Mouse (Mus musculus) MEL (cell line): ENCODE data around the gene Prkag1. TPM values are rescaled to one million over a fixed set of nuclear protein-coding genes. Genes with fewer than 3 reads are reported as not detected.

Experiments used
- DNase-seq: peaks from one replicate; pipeline ENCODE4 v3.0.0; 2011; ENCODE audit warnings: low read depth, low spot score
- H3K27ac ChIP-seq: 2 replicates; pipeline ENCODE4 v1.5.1; 2012; ENCODE audit warnings: low read depth, mild to moderate bottlenecking, control low read depth, low read length, moderate library complexity; ENCODE audit not compliant: control insufficient read depth
- H3K27me3 ChIP-seq, 2 experiments: fragments of 150-350 bp in 1 of 2; sonication (generic) in 1 of 2; 2 replicates each; pipeline ENCODE4 v1.6.1; 2012; ENCODE audit warnings: low read length in 2 of 2, mild to moderate bottlenecking in 2 of 2, improper control_type of control experiment in 1 of 2, moderate library complexity in 1 of 2; ENCODE audit not compliant: insufficient read depth in 2 of 2, control insufficient read depth in 1 of 2
- H3K36me3 ChIP-seq, 2 experiments: 2 replicates each; pipeline ENCODE4 v1.6.1; 2012 to 2014; ENCODE audit warnings: low read length in 2 of 2, improper control_type of control experiment in 1 of 2, inconsistent platforms in 1 of 2, mild to moderate bottlenecking in 1 of 2; ENCODE audit not compliant: insufficient read depth in 2 of 2, control insufficient read depth in 1 of 2
- H3K4me1 ChIP-seq, 2 experiments: fragments of 150-350 bp in 1 of 2; sonication (generic) in 1 of 2; 2 replicates each; pipeline ENCODE4 v1.6.1; 2012; ENCODE audit warnings: low read length in 2 of 2, improper control_type of control experiment in 1 of 2, mild to moderate bottlenecking in 1 of 2; ENCODE audit not compliant: insufficient read depth in 2 of 2, control insufficient read depth in 1 of 2
- H3K4me3 ChIP-seq, 2 experiments: fragments of 150-350 bp in 1 of 2; sonication (generic) in 1 of 2; 2 replicates each; pipeline ENCODE4 v1.5.1; 2012; ENCODE audit warnings: low read depth in 2 of 2, low read length in 2 of 2, mild to moderate bottlenecking in 2 of 2, moderate library complexity in 2 of 2, control low read depth in 1 of 2, improper control_type of control experiment in 1 of 2; ENCODE audit not compliant: control insufficient read depth in 1 of 2, insufficient read depth in 1 of 2
- H3K79me2 ChIP-seq: 2 replicates; pipeline ENCODE4 v1.6.1; 2012; ENCODE audit warnings: mild to moderate bottlenecking, low read length, moderate library complexity; ENCODE audit not compliant: control insufficient read depth, poor library complexity, insufficient read depth
- H3K9ac ChIP-seq: 2 replicates; pipeline ENCODE4 v1.6.1; 2012; ENCODE audit warnings: low read depth, mild to moderate bottlenecking, control low read depth, low read length, moderate library complexity; ENCODE audit not compliant: control insufficient read depth, poor library complexity, severe bottlenecking
- H3K9me3 ChIP-seq: fragments of 150-350 bp; sonication (generic); replicated peaks from 2 replicates; pipeline ENCODE4 v1.6.1; 2012; ENCODE audit warnings: mild to moderate bottlenecking, low read length, improper control_type of control experiment, moderate library complexity; ENCODE audit not compliant: insufficient read depth
- BHLHE40 ChIP-seq: IDR thresholded peaks from 2 replicates; pipeline ENCODE4 v1.6.1; 2012; ENCODE audit warnings: low read depth, mild to moderate bottlenecking, inconsistent platforms, low read length, improper control_type of control experiment, borderline replicate concordance
- CTCF ChIP-seq, 3 experiments: IDR thresholded peaks in 2 of 3; conservative IDR thresholded peaks in 1 of 3; 2 replicates each; pipeline ENCODE4 v1.5.1; 2011 to 2012; ENCODE audit warnings: low read length in 3 of 3, low read depth in 2 of 3, mild to moderate bottlenecking in 2 of 3, improper control_type of control experiment in 1 of 3, inconsistent platforms in 1 of 3, mixed read lengths in 1 of 3, moderate library complexity in 1 of 3; ENCODE audit not compliant: control insufficient read depth in 1 of 3, insufficient read depth in 1 of 3, poor library complexity in 1 of 3, severe bottlenecking in 1 of 3
- E2F4 ChIP-seq: IDR thresholded peaks from 2 replicates; pipeline ENCODE4 v1.6.1; 2011; ENCODE audit warnings: low read depth, low read length, improper control_type of control experiment, borderline replicate concordance
- EP300 ChIP-seq, 2 experiments: IDR thresholded peaks; 2 replicates each; pipeline ENCODE4 v1.6.1; 2011; ENCODE audit warnings: improper control_type of control experiment in 2 of 2, low read length in 2 of 2, low read depth in 1 of 2, mild to moderate bottlenecking in 1 of 2
- GATA1 ChIP-seq: IDR thresholded peaks from 2 replicates; pipeline ENCODE4 v1.6.1; 2011; ENCODE audit warnings: low read depth, low read length, improper control_type of control experiment
- HCFC1 ChIP-seq: IDR thresholded peaks from 2 replicates; pipeline ENCODE4 v1.6.1; 2012; ENCODE audit warnings: low read depth, mild to moderate bottlenecking, inconsistent platforms, low read length, improper control_type of control experiment, moderate library complexity
- JUND ChIP-seq: IDR thresholded peaks from 2 replicates; pipeline ENCODE4 v1.6.1; 2011; ENCODE audit warnings: low read depth, mild to moderate bottlenecking, improper control_type of control experiment, low read length
- KAT2A ChIP-seq: conservative IDR thresholded peaks from 2 replicates; pipeline ENCODE4 v1.6.1; 2012; ENCODE audit warnings: low read depth, low read length, improper control_type of control experiment, inconsistent platforms
- MAZ ChIP-seq: IDR thresholded peaks from 2 replicates; pipeline ENCODE4 v1.6.1; 2012; ENCODE audit warnings: low read depth, mild to moderate bottlenecking, inconsistent platforms, low read length, improper control_type of control experiment
- MEF2A ChIP-seq: IDR thresholded peaks from 2 replicates; pipeline ENCODE4 v1.6.1; 2014; ENCODE audit warnings: low read depth, mild to moderate bottlenecking, inconsistent platforms, low read length, improper control_type of control experiment; ENCODE audit not compliant: poor library complexity, insufficient replicate concordance, severe bottlenecking; ENCODE audit errors: extremely low read depth
- NRF1 ChIP-seq: IDR thresholded peaks from 2 replicates; pipeline ENCODE4 v1.6.1; 2014; ENCODE audit warnings: low read depth, mild to moderate bottlenecking, inconsistent platforms, low read length, improper control_type of control experiment, moderate library complexity; ENCODE audit not compliant: poor library complexity, insufficient read depth, severe bottlenecking
- POLR2A ChIP-seq, 2 experiments: IDR thresholded peaks; 2 replicates each; pipeline ENCODE4 v1.6.1; 2011 to 2012; ENCODE audit warnings: low read length in 2 of 2, mild to moderate bottlenecking in 2 of 2, control low read depth in 1 of 2, improper control_type of control experiment in 1 of 2, low read depth in 1 of 2, moderate library complexity in 1 of 2; ENCODE audit not compliant: control insufficient read depth in 1 of 2, insufficient read depth in 1 of 2, poor library complexity in 1 of 2
- POLR2AphosphoS2 ChIP-seq: IDR thresholded peaks from 2 replicates; pipeline ENCODE4 v1.6.1; 2011; ENCODE audit warnings: low read length, improper control_type of control experiment
- POLR2AphosphoS5 ChIP-seq: IDR thresholded peaks from 2 replicates; pipeline ENCODE4 v1.6.1; 2012; ENCODE audit warnings: low read depth, borderline replicate concordance, mild to moderate bottlenecking, inconsistent platforms, low read length, moderate library complexity, mixed read lengths
- RAD21 ChIP-seq: IDR thresholded peaks from 2 replicates; pipeline ENCODE4 v1.6.1; 2011; ENCODE audit warnings: mild to moderate bottlenecking, low read depth, low read length, improper control_type of control experiment
- SMC3 ChIP-seq: IDR thresholded peaks from 2 replicates; pipeline ENCODE4 v1.6.1; 2011; ENCODE audit warnings: low read depth, low read length, improper control_type of control experiment
- TAL1 ChIP-seq: IDR thresholded peaks from 2 replicates; pipeline ENCODE4 v1.6.1; 2012; ENCODE audit warnings: mild to moderate bottlenecking, inconsistent platforms, low read length, moderate library complexity, mixed read lengths
- TBP ChIP-seq: IDR thresholded peaks from 2 replicates; pipeline ENCODE4 v1.8.0; 2011; ENCODE audit warnings: low read depth, low read length, improper control_type of control experiment
- TCF12 ChIP-seq: IDR thresholded peaks from 2 replicates; pipeline ENCODE4 v1.6.1; 2014; ENCODE audit warnings: low read depth, mild to moderate bottlenecking, inconsistent platforms, low read length, improper control_type of control experiment, moderate library complexity
- UBTF ChIP-seq: IDR thresholded peaks from 2 replicates; pipeline ENCODE4 v1.6.1; 2012; ENCODE audit warnings: low read depth, mild to moderate bottlenecking, inconsistent platforms, low read length, improper control_type of control experiment, moderate library complexity, borderline replicate concordance; ENCODE audit not compliant: insufficient read depth
- USF1 ChIP-seq: IDR thresholded peaks from 2 replicates; pipeline ENCODE4 v1.6.1; 2014; ENCODE audit warnings: low read depth, mild to moderate bottlenecking, inconsistent platforms, low read length, improper control_type of control experiment, moderate library complexity
- ZC3H11A ChIP-seq: IDR thresholded peaks from 2 replicates; pipeline ENCODE4 v1.6.1; 2012; ENCODE audit warnings: low read depth, mild to moderate bottlenecking, inconsistent platforms, low read length, improper control_type of control experiment
- ZKSCAN1 ChIP-seq: IDR thresholded peaks from 2 replicates; pipeline ENCODE4 v1.6.1; 2012; ENCODE audit warnings: low read depth, mild to moderate bottlenecking, inconsistent platforms, low read length, improper control_type of control experiment, moderate library complexity
- polyA plus RNA-seq, 2 experiments: library from polyadenylated mRNA; stranded (reverse) in 1 of 2; unstranded in 1 of 2; fragments of >175 nt in 1 of 2; fragments of >200 nt in 1 of 2; gene quantifications; 2 replicates each; pipeline versions ENCODE4 v1.2.1 to v1.2.4; 2012; ENCODE audit warnings: low replicate concordance in 2 of 2, low read depth in 1 of 2; ENCODE audit not compliant: insufficient read length in 2 of 2, insufficient read depth in 1 of 2, missing spikeins in 1 of 2
- total RNA-seq: library from RNA; depleted of rRNA; stranded (reverse); fragments of 300-350 nt; gene quantifications from 2 replicates; pipeline ENCODE4 v1.2.3, GENCODE M21; 2012

Prkag1 gene
- total and polyA plus RNA-seq, 3 experiments: 122 to 348 (median 141) TPM

- TF ChIP-seq TAL1 (no peak), GATA1 (no peak), HCFC1 (no peak), UBTF (no peak), ZC3H11A (no peak), BHLHE40 (no peak), POLR2AphosphoS2 (no peak)
- TF ChIP-seq, all 39 proteins: peak for 0
- Histone ChIP-seq H3K36me3 (peaks cover 0 to 30% of the 10 kb centered on the region in 2 experiments; a peak in 2 of 4 replicates), H3K79me2 (no peaks in the 10 kb centered on the region), H3K9ac (no peak overlapping the region), H3K4me3 (no peak overlapping the region), H3K9me3 (no peaks in the 10 kb centered on the region), H3K27ac (no peak overlapping the region), H3K4me1 (no peaks in the 10 kb centered on the region), H3K27me3 (no peaks in the 10 kb centered on the region)
- no peak for DNase-seq
These were observed 28.2 kb upstream of the Prkag1 start for GRCm38 (mm10) chr15:98859319-98860043.

- peaks cover 0 to 27% of the 10 kb centered on the region in 2 experiments; a peak in 2 of 4 replicates for H3K36me3 ChIP-seq
- H3K9me3 ChIP-seq: no peaks in the 10 kb centered on the region
- no peaks in the 10 kb centered on the region for H3K4me1 ChIP-seq
- no peak for DNase-seq
- no peak for TF ChIP-seq ZKSCAN1
- no peak for TF ChIP-seq RAD21
- no peak for TF ChIP-seq MEF2A
- TF ChIP-seq USF1: no peak
- TF ChIP-seq CTCF (IDR thresholded peaks at IDR 0.05 in 2 of 3, conservative IDR thresholded peaks at IDR 0.05 in 1 of 3; ENCODE audit: control insufficient read depth in 1 of 3, insufficient read depth in 1 of 3, low read depth in 2 of 3, low read length in 3 of 3, poor library complexity in 1 of 3, severe bottlenecking in 1 of 3): no peak
- no peak for TF ChIP-seq HCFC1
- no peak for TF ChIP-seq KAT2A
- no peak for TF ChIP-seq UBTF
- no peak for TF ChIP-seq EP300 (IDR thresholded peaks at IDR 0.05; ENCODE audit: low read depth in 1 of 2, low read length in 2 of 2)
- TF ChIP-seq TBP: no peak
- TF ChIP-seq POLR2AphosphoS5: no peak
- TF ChIP-seq JUND: no peak
- no peak for TF ChIP-seq MAZ
- no peak for TF ChIP-seq POLR2A (IDR thresholded peaks at IDR 0.05; ENCODE audit: control insufficient read depth in 1 of 2, insufficient read depth in 1 of 2, low read depth in 1 of 2, low read length in 2 of 2, poor library complexity in 1 of 2)
- TF ChIP-seq TCF12: no peak
- TF ChIP-seq NRF1: no peak
- TF ChIP-seq E2F4: no peak
- TF ChIP-seq SMC3: no peak
- no peaks in the 10 kb centered on the region for H3K27me3 ChIP-seq
- no peak overlapping the region for H3K27ac ChIP-seq
- H3K4me3 ChIP-seq: no peak overlapping the region
- no peaks in the 10 kb centered on the region; the same call in 1 of the 2 replicates for H3K79me2 ChIP-seq
- no peak overlapping the region for H3K9ac ChIP-seq
These were observed 22.9 kb upstream of the Prkag1 start for GRCm38 (mm10) chr15:98854214-98854613.
